Mouse (Mus musculus) CH12.LX (cell line): ENCODE measurements around the gene Pnpo. TPM values are rescaled to one million over a fixed set of nuclear protein-coding genes. Genes with fewer than 3 reads are reported as not detected.
A peak's percentile ranks its signal among the peaks of the same experiment; 100 is the strongest.

Experiments used
- DNase-seq: peaks from one replicate; pipeline ENCODE4 v3.0.0-alpha.2; 2013; ENCODE audit errors: extremely low read depth
- H3K27ac ChIP-seq: 2 replicates; pipeline ENCODE4 v1.5.1; 2012; ENCODE audit warnings: low read depth, mild to moderate bottlenecking, control low read depth, moderate library complexity; ENCODE audit not compliant: insufficient read depth
- H3K27me3 ChIP-seq: replicated peaks from 2 replicates; pipeline ENCODE3; 2012; ENCODE audit warnings: inconsistent platforms
- H3K36me3 ChIP-seq, 2 experiments: replicated peaks in 1 of 2; 2 replicates each; pipeline versions ENCODE3 to v1.6.1; 2012; ENCODE audit warnings: inconsistent platforms in 1 of 2, low read length in 1 of 2, mild to moderate bottlenecking in 1 of 2, mixed read lengths in 1 of 2, moderate library complexity in 1 of 2; ENCODE audit not compliant: control insufficient read depth in 1 of 2, insufficient read depth in 1 of 2
- H3K4me1 ChIP-seq, 2 experiments: 2 replicates each; pipeline ENCODE4 v1.6.1; 2012; ENCODE audit warnings: inconsistent platforms in 1 of 2, moderate library complexity in 1 of 2; ENCODE audit not compliant: insufficient read depth in 2 of 2, control insufficient read depth in 1 of 2
- H3K4me2 ChIP-seq: 2 replicates; pipeline ENCODE4 v1.6.1; 2012; ENCODE audit warnings: low read depth, mild to moderate bottlenecking, control low read depth; ENCODE audit not compliant: poor library complexity, insufficient read depth, severe bottlenecking
- H3K4me3 ChIP-seq, 3 experiments: fragments of 150-350 bp in 1 of 3; sonication (generic) in 1 of 3; replicated peaks in 1 of 3; 2 replicates each; pipeline versions ENCODE3 to v1.5.1; 2011 to 2012; ENCODE audit warnings: low read depth in 2 of 3, low read length in 2 of 3, mild to moderate bottlenecking in 2 of 3, moderate library complexity in 2 of 3, control low read depth in 1 of 3, improper control_type of control experiment in 1 of 3, inconsistent platforms in 1 of 3, mixed read lengths in 1 of 3; ENCODE audit not compliant: poor library complexity in 1 of 3
- H3K79me2 ChIP-seq: replicated peaks from 2 replicates; pipeline ENCODE4 v1.6.1; 2012; ENCODE audit warnings: mild to moderate bottlenecking, moderate library complexity; ENCODE audit not compliant: control insufficient read depth, poor library complexity, insufficient read depth, severe bottlenecking; ENCODE audit errors: extremely low read depth
- H3K9ac ChIP-seq: 2 replicates; pipeline ENCODE4 v1.6.1; 2012; ENCODE audit warnings: low read depth, mild to moderate bottlenecking, control low read depth, moderate library complexity; ENCODE audit not compliant: insufficient read depth
- H3K9me3 ChIP-seq: replicated peaks from 2 replicates; pipeline ENCODE3; 2012; ENCODE audit warnings: low read length, inconsistent platforms, mixed read lengths
- BHLHE40 ChIP-seq: IDR thresholded peaks from 2 replicates; pipeline ENCODE4 v1.6.1; 2011; ENCODE audit warnings: mild to moderate bottlenecking, low read depth, low read length, improper control_type of control experiment
- CHD1 ChIP-seq: IDR thresholded peaks from 2 replicates; pipeline ENCODE4 v1.6.1; 2012; ENCODE audit warnings: low read depth, low read length, improper control_type of control experiment, inconsistent platforms
- CHD2 ChIP-seq: IDR thresholded peaks from 2 replicates; pipeline ENCODE4 v1.6.1; 2011; ENCODE audit warnings: low read length, improper control_type of control experiment
- CTCF ChIP-seq, 2 experiments: IDR thresholded peaks in 1 of 2; conservative IDR thresholded peaks in 1 of 2; 2 replicates each; pipeline ENCODE4 v1.5.1; 2011 to 2012; ENCODE audit warnings: low read depth in 2 of 2, low read length in 2 of 2, improper control_type of control experiment in 1 of 2, inconsistent platforms in 1 of 2, mild to moderate bottlenecking in 1 of 2, moderate library complexity in 1 of 2
- E2F4 ChIP-seq: IDR thresholded peaks from 2 replicates; pipeline ENCODE4 v1.6.1; 2011; ENCODE audit warnings: low read depth, low read length, improper control_type of control experiment; ENCODE audit not compliant: insufficient replicate concordance
- ELF1 ChIP-seq: IDR thresholded peaks from 2 replicates; pipeline ENCODE4 v1.6.1; 2014; ENCODE audit warnings: low read depth, mild to moderate bottlenecking, inconsistent platforms, low read length, improper control_type of control experiment
- EP300 ChIP-seq: IDR thresholded peaks from 2 replicates; pipeline ENCODE4 v1.6.1; 2011; ENCODE audit warnings: low read length, improper control_type of control experiment
- ETS1 ChIP-seq: conservative IDR thresholded peaks from 2 replicates; pipeline ENCODE4 v1.6.1; 2012; ENCODE audit warnings: low read depth, mild to moderate bottlenecking, inconsistent platforms, low read length, improper control_type of control experiment, moderate library complexity
- GABPA ChIP-seq: IDR thresholded peaks from 2 replicates; pipeline ENCODE4 v1.6.1; 2012; ENCODE audit warnings: low read depth, low read length, improper control_type of control experiment, inconsistent platforms; ENCODE audit not compliant: insufficient replicate concordance
- HCFC1 ChIP-seq: IDR thresholded peaks from 2 replicates; pipeline ENCODE4 v1.6.1; 2012; ENCODE audit warnings: low read depth, mild to moderate bottlenecking, inconsistent platforms, low read length, improper control_type of control experiment
- IRF4 ChIP-seq: IDR thresholded peaks from 2 replicates; pipeline ENCODE4 v1.6.1; 2014; ENCODE audit warnings: low read depth, mild to moderate bottlenecking, inconsistent platforms, low read length, improper control_type of control experiment
- JUN ChIP-seq: IDR thresholded peaks from 2 replicates; pipeline ENCODE4 v1.6.1; 2011; ENCODE audit warnings: low read depth, mild to moderate bottlenecking, low read length, improper control_type of control experiment, moderate library complexity; ENCODE audit not compliant: insufficient read depth
- JUND ChIP-seq: conservative IDR thresholded peaks from 2 replicates; pipeline ENCODE4 v1.6.1; 2011; ENCODE audit warnings: low read depth, low read length, improper control_type of control experiment
- KAT2A ChIP-seq: IDR thresholded peaks from 2 replicates; pipeline ENCODE4 v1.6.1; 2012; ENCODE audit warnings: low read length, improper control_type of control experiment, inconsistent platforms; ENCODE audit not compliant: insufficient replicate concordance
- MAFK ChIP-seq: IDR thresholded peaks from 2 replicates; pipeline ENCODE4 v1.6.1; 2011; ENCODE audit warnings: low read length, improper control_type of control experiment; ENCODE audit not compliant: insufficient replicate concordance
- MAX ChIP-seq: IDR thresholded peaks from 2 replicates; pipeline ENCODE4 v1.6.1; 2011; ENCODE audit warnings: low read length, improper control_type of control experiment
- MAZ ChIP-seq: IDR thresholded peaks from 2 replicates; pipeline ENCODE4 v1.6.1; 2012; ENCODE audit warnings: low read depth, mild to moderate bottlenecking, inconsistent platforms, low read length, improper control_type of control experiment, moderate library complexity
- MEF2A ChIP-seq: IDR thresholded peaks from 2 replicates; pipeline ENCODE4 v1.6.1; 2014; ENCODE audit warnings: low read depth, mild to moderate bottlenecking, inconsistent platforms, low read length, improper control_type of control experiment, borderline replicate concordance
- MXI1 ChIP-seq: IDR thresholded peaks from 2 replicates; pipeline ENCODE4 v1.6.1; 2011; ENCODE audit warnings: mild to moderate bottlenecking, low read depth, low read length, improper control_type of control experiment
- MYC ChIP-seq: IDR thresholded peaks from 2 replicates; pipeline ENCODE4 v1.6.1; 2011; ENCODE audit warnings: low read depth, mild to moderate bottlenecking, improper control_type of control experiment, low read length
- NELFE ChIP-seq: IDR thresholded peaks from 2 replicates; pipeline ENCODE4 v1.6.1; 2011; ENCODE audit warnings: low read depth, low read length, improper control_type of control experiment
- NRF1 ChIP-seq: IDR thresholded peaks from 2 replicates; pipeline ENCODE4 v1.6.1; 2014; ENCODE audit warnings: low read depth, mild to moderate bottlenecking, inconsistent platforms, low read length, improper control_type of control experiment, moderate library complexity
- PAX5 ChIP-seq: IDR thresholded peaks from 2 replicates; pipeline ENCODE4 v1.6.1; 2012; ENCODE audit warnings: low read length, inconsistent platforms, mixed read lengths
- POLR2A ChIP-seq: IDR thresholded peaks from 2 replicates; pipeline ENCODE4 v1.6.1; 2011; ENCODE audit warnings: low read depth, mild to moderate bottlenecking, improper control_type of control experiment, low read length
- POLR2AphosphoS2 ChIP-seq: IDR thresholded peaks from 2 replicates; pipeline ENCODE4 v1.6.1; 2011; ENCODE audit warnings: low read depth, low read length, improper control_type of control experiment
- RAD21 ChIP-seq: IDR thresholded peaks from 2 replicates; pipeline ENCODE4 v1.6.1; 2011; ENCODE audit warnings: low read depth, mild to moderate bottlenecking, low read length, improper control_type of control experiment, moderate library complexity
- RCOR1 ChIP-seq: conservative IDR thresholded peaks from 2 replicates; pipeline ENCODE4 v1.6.1; 2012; ENCODE audit warnings: low read depth, mild to moderate bottlenecking, inconsistent platforms, low read length, improper control_type of control experiment
- SIN3A ChIP-seq: IDR thresholded peaks from 2 replicates; pipeline ENCODE4 v1.6.1; 2012; ENCODE audit warnings: low read length, improper control_type of control experiment, inconsistent platforms
- SMC3 ChIP-seq: IDR thresholded peaks from 2 replicates; pipeline ENCODE4 v1.6.1; 2011; ENCODE audit warnings: low read depth, low read length, improper control_type of control experiment
- TBP ChIP-seq: conservative IDR thresholded peaks from 2 replicates; pipeline ENCODE4 v1.6.1; 2011; ENCODE audit warnings: low read depth, low read length, improper control_type of control experiment
- TCF12 ChIP-seq: IDR thresholded peaks from 2 replicates; pipeline ENCODE4 v1.6.1; 2014; ENCODE audit warnings: low read depth, mild to moderate bottlenecking, inconsistent platforms, low read length, improper control_type of control experiment
- UBTF ChIP-seq: IDR thresholded peaks from 2 replicates; pipeline ENCODE4 v1.6.1; 2012; ENCODE audit warnings: low read depth, mild to moderate bottlenecking, inconsistent platforms, low read length, improper control_type of control experiment, moderate library complexity
- USF1 ChIP-seq: IDR thresholded peaks from 2 replicates; pipeline ENCODE4 v1.6.1; 2014; ENCODE audit warnings: low read depth, mild to moderate bottlenecking, inconsistent platforms, low read length, improper control_type of control experiment
- USF2 ChIP-seq: conservative IDR thresholded peaks from 2 replicates; pipeline ENCODE4 v1.6.1; 2011; ENCODE audit warnings: low read depth, low read length, improper control_type of control experiment
- ZC3H11A ChIP-seq: IDR thresholded peaks from 2 replicates; pipeline ENCODE4 v1.6.1; 2012; ENCODE audit warnings: low read depth, mild to moderate bottlenecking, inconsistent platforms, low read length, improper control_type of control experiment
- ZMIZ1 ChIP-seq: IDR thresholded peaks from 2 replicates; pipeline ENCODE4 v1.6.1; 2012; ENCODE audit warnings: low read depth, mild to moderate bottlenecking, inconsistent platforms, low read length, improper control_type of control experiment
- ZNF384 ChIP-seq: IDR thresholded peaks from 2 replicates; pipeline ENCODE4 v1.6.1; 2012; ENCODE audit warnings: low read depth, low read length, improper control_type of control experiment, inconsistent platforms
- dilution Hi-C: fragments of 300-500 bp; cut with MboI; formaldehyde crosslinking; loops from 2 replicates; pipeline ENCODE4 v1.14.3; 2020; ENCODE audit warnings: low sequenced_read_pairs; ENCODE audit not compliant: extremely low pct_unique_long_range_greater_than_20kb, extremely low pct_ligation_motif_present
- in situ Hi-C: fragments of 300-500 bp; cut with MboI; formaldehyde crosslinking; loops from 3 replicates; pipeline ENCODE4 v1.14.3; 2019; ENCODE audit warnings: low sequenced_read_pairs, low pct_ligation_motif_present, low pct_unique_long_range_greater_than_20kb, mixed read lengths
- polyA plus RNA-seq: library from polyadenylated mRNA; unstranded; fragments of >175 nt; gene quantifications from 2 replicates; pipeline ENCODE4 v1.2.1, GENCODE M21; 2012; ENCODE audit warnings: low read depth; ENCODE audit not compliant: insufficient read length
- total RNA-seq, 2 experiments: library from RNA; depleted of rRNA; stranded (reverse); fragments of 300-350 nt in 1 of 2; fragments of >200 nt in 1 of 2; gene quantifications; 2 replicates each; pipeline ENCODE4 v1.2.3; 2012 to 2014

Gene Pnpo
- total and polyA plus RNA-seq, 3 experiments, result 36.3 to 54.3 (median 38.5) TPM

DNA sequence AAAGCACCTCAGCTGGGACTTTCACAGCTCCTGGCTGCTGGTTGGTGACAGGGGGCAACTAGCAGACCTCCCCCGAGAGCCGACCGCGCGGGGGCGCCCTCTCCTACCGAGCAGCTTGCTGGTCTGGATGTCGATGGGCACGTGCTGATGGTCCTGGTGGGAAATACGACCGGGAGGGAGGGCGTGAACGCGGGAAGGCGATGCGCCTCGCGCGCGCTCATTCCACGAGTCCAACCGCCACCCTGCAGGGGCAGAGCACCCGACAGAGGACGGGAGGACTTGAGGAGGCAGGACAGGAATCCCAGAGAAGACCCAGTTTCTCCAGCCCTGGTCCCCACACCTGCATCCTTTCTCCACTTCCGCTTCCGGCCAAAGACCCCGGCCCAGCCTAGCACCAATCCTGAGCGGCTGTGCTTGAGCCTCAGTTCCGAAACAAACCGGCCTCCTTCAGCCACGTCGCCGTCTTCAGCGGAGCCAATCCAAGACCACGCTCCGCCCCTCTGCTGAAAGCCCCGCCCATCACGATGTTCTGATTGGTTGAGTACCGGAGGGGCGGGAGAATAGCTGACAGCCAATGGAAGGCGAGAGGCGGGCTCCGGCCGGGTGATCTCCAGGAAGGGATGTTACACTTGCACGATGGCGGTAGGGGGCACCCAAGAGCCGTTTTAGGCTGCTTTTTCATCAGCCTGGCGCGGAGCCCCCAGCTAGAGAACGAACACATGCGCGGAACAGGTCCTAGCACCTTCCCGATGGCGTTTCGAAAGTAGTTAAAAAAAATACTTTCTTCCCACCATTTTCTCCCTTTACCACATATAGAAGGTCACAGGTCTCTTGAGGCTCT lies 27.5 kb downstream of the Pnpo start, which contains the start of gene Cdk5rap3:
Gene Cdk5rap3 (minus strand): TSS at position 453 of the 841 bp plus-strand sequence.
- peaks cover 6% of the 10 kb centered on the region for H3K27me3 ChIP-seq
- dilution Hi-C loops, result no loop called here

DNA sequence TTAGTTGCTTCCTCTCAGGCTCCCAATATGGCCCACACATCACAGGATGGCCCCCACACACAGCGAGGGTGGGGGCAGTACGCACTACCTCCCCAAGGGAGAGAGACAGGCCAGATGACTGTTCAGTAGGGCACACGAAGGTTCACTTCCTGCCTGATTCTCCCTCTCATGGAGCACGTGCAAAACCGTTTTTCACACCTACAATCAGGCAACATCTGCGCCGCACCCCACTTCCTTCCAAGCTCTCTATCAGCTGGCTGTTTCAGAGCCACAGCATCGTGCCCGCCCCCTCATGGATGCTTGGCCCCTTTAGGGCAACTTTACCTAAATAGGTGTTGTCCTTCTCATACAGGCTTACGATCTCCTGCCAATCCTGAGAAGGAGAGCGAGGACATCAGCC lies 31.1 kb downstream of the Pnpo start:
- H3K4me1 ChIP-seq, result peaks cover 3 to 24% of the 10 kb centered on the region in 2 experiments; a peak in 3 of 4 replicates
- no peak overlapping the region for H3K27ac ChIP-seq
- TF ChIP-seq UBTF, result no peak
- no peak for TF ChIP-seq SMC3
- TF ChIP-seq POLR2A, result no peak
- peak; percentile 42; the same call in 1 of the 2 replicates for TF ChIP-seq BHLHE40
- TF ChIP-seq MAZ, result no peak
- no peak for TF ChIP-seq CHD2
- 0 out of 2 replicates have a peak, but pooled peaks have one; percentile 23 for TF ChIP-seq MAX
- no peak for TF ChIP-seq MYC
- TF ChIP-seq PAX5, result no peak
- peak; percentile 21 for DNase-seq
- peaks cover 49 to 68% of the 10 kb centered on the region in 2 experiments for H3K36me3 ChIP-seq
- 0 out of 2 replicates have a peak, but pooled peaks cover 8% of the 10 kb centered on the region for H3K79me2 ChIP-seq
- H3K4me3 ChIP-seq, result no peak overlapping the region
- no peaks in the 10 kb centered on the region for H3K9me3 ChIP-seq
- no peak overlapping the region for H3K9ac ChIP-seq
- H3K27me3 ChIP-seq, result no peaks in the 10 kb centered on the region
- dilution Hi-C loops (no loop called here), in situ Hi-C loops (loop anchor here (5.0 kb wide), 1 partner anchor 40 kb away; no protein-coding TSS in a partner anchor)
- H3K4me2 ChIP-seq, result no peak overlapping the region

More for the DNA sequence above, 27.5 kb downstream of the Pnpo start, which contains the start of gene Cdk5rap3:
- H3K27ac ChIP-seq, result peak within 1 kb of the TSS; percentile 35
- peaks cover 15 to 33% of the 10 kb centered on the region in 2 experiments for H3K36me3 ChIP-seq
- H3K79me2 ChIP-seq, result 0 out of 2 replicates have a peak, but pooled peaks cover 8% of the 10 kb centered on the region
- DNase-seq, result peak; percentile 100
- TF ChIP-seq CTCF (conservative IDR thresholded peaks at IDR 0.05 in 1 of 2, IDR thresholded peaks at IDR 0.05 in 1 of 2; ENCODE audit: low read depth in 2 of 2, low read length in 2 of 2), result peak; percentile 46 to 99
- TF ChIP-seq E2F4, result no peak
- TF ChIP-seq MAX, result peak; percentile 97
- TF ChIP-seq CHD2, result peak; percentile 92
- peak; percentile 96 for TF ChIP-seq ELF1
- peak; percentile 88 for TF ChIP-seq IRF4
- peak; percentile 27; the same call in 1 of the 2 replicates for TF ChIP-seq POLR2AphosphoS2
- TF ChIP-seq GABPA, result no peak
- peak; percentile 94 for TF ChIP-seq MYC
- TF ChIP-seq ZMIZ1, result no peak; the same call in none of the 2 replicates
- TF ChIP-seq MAFK, result no peak
- TF ChIP-seq KAT2A, result 0 out of 2 replicates have a peak, but pooled peaks have one; percentile 23
- TF ChIP-seq JUND, result no peak
- peak; percentile 98 for TF ChIP-seq BHLHE40
- peak; percentile 81 for TF ChIP-seq NRF1
- no peak for TF ChIP-seq RCOR1
- TF ChIP-seq ZNF384, result no peak
- TF ChIP-seq ETS1, result 0 out of 2 replicates have a peak, but pooled peaks have one; percentile 30
- no peak for TF ChIP-seq JUN
- TF ChIP-seq CHD1, result no peak
- peak; percentile 67 for TF ChIP-seq ZC3H11A
- no peak; the same call in 1 of the 2 replicates for TF ChIP-seq USF2
- peak; percentile 88 for TF ChIP-seq NELFE
- peak; percentile 25; the same call in 1 of the 2 replicates for TF ChIP-seq USF1
- TF ChIP-seq EP300, result no peak
- TF ChIP-seq HCFC1, result peak; percentile 77
- TF ChIP-seq SIN3A, result peak; percentile 98
- peak; percentile 99 for TF ChIP-seq RAD21
- peak; percentile 88 for TF ChIP-seq MXI1
- TF ChIP-seq PAX5, result no peak
- TF ChIP-seq TBP, result peak; percentile 25
- peak; percentile 85 for TF ChIP-seq MAZ
- peak; percentile 85 for TF ChIP-seq MEF2A
- peak; percentile 69; the same call in 1 of the 2 replicates for TF ChIP-seq TCF12
- peak; percentile 90 for TF ChIP-seq SMC3
- no peak; the same call in 1 of the 2 replicates for TF ChIP-seq UBTF
- TF ChIP-seq POLR2A, result peak; percentile 92
- H3K9ac ChIP-seq, result peak within 1 kb of the TSS; percentile 76
- H3K4me2 ChIP-seq, result peak within 1 kb of the TSS; percentile 96
- peaks cover 3 to 24% of the 10 kb centered on the region in 2 experiments for H3K4me1 ChIP-seq
- no peaks in the 10 kb centered on the region for H3K9me3 ChIP-seq
- in situ Hi-C loops, result loop anchor here (5.0 kb wide), 1 partner anchor 106 kb away; no protein-coding TSS in a partner anchor
- peak within 1 kb of the TSS; percentile 75 to 100 (median 85) for H3K4me3 ChIP-seq
